Mouse (Mus musculus) cerebellum, adult 2 months (tissue): ENCODE measurements around the gene Metap2.

Experiments used
- CTCF ChIP-seq: fragments of 200-500 bp; IDR thresholded peaks from 2 replicates; pipeline ENCODE4 v1.5.1; 2011; ENCODE audit warnings: low read depth, mild to moderate bottlenecking, control low read depth, low read length, moderate library complexity, borderline replicate concordance; ENCODE audit not compliant: insufficient read depth
- POLR2A ChIP-seq: fragments of 200-500 bp; IDR thresholded peaks from 2 replicates; pipeline ENCODE4 v1.6.1; 2011; ENCODE audit warnings: low read length, control low read depth, borderline replicate concordance; ENCODE audit not compliant: insufficient read depth

DNA sequence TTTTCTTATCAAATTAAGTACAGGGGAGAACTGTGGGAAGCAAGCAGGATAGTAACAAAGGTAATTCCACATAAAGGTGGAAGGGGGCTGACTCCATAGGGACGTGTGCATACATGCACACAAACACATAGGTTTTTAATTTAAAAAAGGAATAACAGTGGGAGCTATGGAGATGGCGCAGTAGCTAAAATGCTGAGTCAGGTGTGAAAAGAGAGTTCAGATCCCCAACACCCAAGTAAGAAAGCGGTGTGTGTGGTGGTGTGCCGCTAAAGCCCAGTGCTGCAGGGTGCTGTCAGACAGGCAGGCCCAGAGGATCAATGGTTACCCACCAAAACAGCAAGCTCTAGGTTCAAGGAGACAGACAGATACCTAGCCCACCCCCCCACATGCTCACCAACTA, 18.2 kb downstream of the Metap2 start:
- TF ChIP-seq CTCF, result no peak
- no peak for TF ChIP-seq POLR2A
